Mouse (Mus musculus): ENCODE measurements around the gene Mrpl48. TPM values are rescaled to one million over a fixed set of nuclear protein-coding genes. Genes with fewer than 3 reads are reported as not detected.

Gene Mrpl48
- polyA plus RNA-seq, 1 experiment from 2014 or later, result 66.9 TPM

GRCm38 (mm10) chr7:100537519-100537902, 70.6 kb downstream of the Mrpl48 start:
- Histone ChIP-seq H3K4me2 (ENCODE audit: low read depth, severe bottlenecking) (peak overlapping the region; percentile 71), H3K36me3 (ENCODE audit: control insufficient read depth, insufficient read depth, low read length) (peaks cover 2% of the 10 kb centered on the region; the same call in 1 of the 2 replicates), H3K9me3 (ENCODE audit: control insufficient read depth, low read length) (no peaks in the 10 kb centered on the region), H3K27ac (replicated peaks; ENCODE audit: low read depth, low read length) (no peak overlapping the region), H3K4me3 (ENCODE audit: low read depth, low read length) (peak overlapping the region; percentile 75), H3K27me3 (ENCODE audit: control insufficient read depth, insufficient read depth, low read length) (no peaks in the 10 kb centered on the region), H3K9ac (ENCODE audit: low read length) (peak overlapping the region; percentile 74; the same call in 1 of the 2 replicates), H3K4me1 (ENCODE audit: control insufficient read depth, insufficient read depth, low read length) (peaks cover 4% of the 10 kb centered on the region; the same call in 1 of the 2 replicates)
- ATAC-seq (ENCODE audit: insufficient number of reproducible peaks, low FRiP score, low TSS enrichment, low read depth) (no peak), DNase-seq (ENCODE audit: low spot score) (no peak)
- WGBS, result 36% methylated on average over 7 of the region's 7 CpGs

DNA sequence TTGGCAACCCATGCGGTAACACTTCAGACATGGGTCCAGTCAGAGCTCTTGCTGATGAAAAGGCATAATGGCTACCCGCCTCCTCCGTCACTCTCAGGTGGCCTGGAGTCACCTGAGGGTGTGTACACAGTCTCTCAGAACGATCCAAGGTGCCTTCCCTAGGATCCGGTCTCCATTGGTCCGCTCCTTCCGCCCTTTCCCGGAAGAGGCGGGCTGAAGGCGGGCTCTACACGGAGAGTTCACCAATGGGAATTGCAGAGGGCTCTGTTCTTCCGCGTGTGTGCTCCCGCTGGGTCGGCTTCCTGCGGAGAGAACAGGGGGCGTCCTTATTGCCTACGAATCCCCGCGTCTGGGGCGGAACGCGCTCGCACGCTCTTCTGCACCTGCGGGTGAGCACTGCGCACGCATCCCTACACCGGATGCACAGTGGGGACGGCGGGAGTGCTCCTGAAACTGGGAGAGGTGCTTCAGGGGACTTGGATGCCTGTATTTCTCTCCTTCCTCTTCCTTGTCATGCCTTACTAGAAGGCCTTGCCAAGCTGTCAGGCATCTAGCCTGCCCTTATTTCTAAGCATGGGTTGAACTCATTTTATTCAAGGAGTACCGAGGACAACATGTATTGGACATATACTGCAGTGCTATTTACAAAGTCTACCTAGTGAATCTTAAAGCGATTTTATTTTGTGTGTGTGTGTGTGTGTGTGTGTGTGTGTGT, 71.1 kb downstream of the Mrpl48 start, which contains the start of gene Coa4:
Coa4 (plus strand) TSS at position 268 of the 715 bp plus-strand sequence.
- DNase-seq (ENCODE audit: low spot score), result peak; percentile 92
- Histone ChIP-seq H3K9ac (ENCODE audit: low read length) (peak within 1 kb of the TSS; percentile 74), H3K27ac (replicated peaks; ENCODE audit: low read depth, low read length) (peak within 1 kb of the TSS; percentile 52; the same call in 1 of the 2 replicates), H3K4me2 (ENCODE audit: low read depth, severe bottlenecking) (peak within 1 kb of the TSS; percentile 71), H3K4me1 (ENCODE audit: control insufficient read depth, insufficient read depth, low read length) (peaks cover 4% of the 10 kb centered on the region; the same call in 1 of the 2 replicates), H3K36me3 (ENCODE audit: control insufficient read depth, insufficient read depth, low read length) (peaks cover 2% of the 10 kb centered on the region; the same call in 1 of the 2 replicates), H3K4me3 (ENCODE audit: low read depth, low read length) (peak within 1 kb of the TSS; percentile 75), H3K9me3 (ENCODE audit: control insufficient read depth, low read length) (no peaks in the 10 kb centered on the region), H3K27me3 (ENCODE audit: control insufficient read depth, insufficient read depth, low read length) (no peaks in the 10 kb centered on the region)
- WGBS, result under 1% methylated on average over 33 of the region's 33 CpGs
- ATAC-seq (ENCODE audit: insufficient number of reproducible peaks, low FRiP score, low TSS enrichment, low read depth), result peak; percentile 97

DNA sequence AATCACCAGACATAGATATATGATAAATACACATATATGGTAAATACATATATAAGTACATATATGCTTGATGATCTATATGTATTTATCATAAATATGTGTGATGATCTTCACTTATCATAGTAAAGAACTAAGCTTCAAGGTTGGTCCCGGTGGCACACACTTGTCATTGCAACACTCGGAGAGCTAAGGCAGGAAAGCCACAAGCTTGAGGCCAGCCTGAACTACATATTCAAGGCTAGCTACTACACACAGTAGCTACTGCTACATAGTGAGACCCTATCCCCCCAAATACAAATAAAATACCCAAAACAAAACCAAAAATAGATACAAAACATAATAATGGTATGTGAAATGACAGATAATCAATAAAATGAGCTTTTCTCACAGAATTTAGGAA, 72.3 kb downstream of the Mrpl48 start:
- H3K27ac ChIP-seq (replicated peaks; ENCODE audit: low read depth, low read length), result no peak overlapping the region
- H3K9me3 ChIP-seq (ENCODE audit: control insufficient read depth, low read length), result no peaks in the 10 kb centered on the region
- DNase-seq (ENCODE audit: low spot score) (no peak), ATAC-seq (ENCODE audit: insufficient number of reproducible peaks, low FRiP score, low TSS enrichment, low read depth) (no peak)
- H3K4me3 ChIP-seq (ENCODE audit: low read depth, low read length), result no peak overlapping the region; the same call in 1 of the 2 replicates
- 87% methylated on average over 2 of the region's 2 CpGs for WGBS
- H3K4me2 ChIP-seq (ENCODE audit: low read depth, severe bottlenecking), result no peak overlapping the region
- H3K36me3 ChIP-seq (ENCODE audit: control insufficient read depth, insufficient read depth, low read length), result peaks cover 2% of the 10 kb centered on the region; the same call in 1 of the 2 replicates
- H3K4me1 ChIP-seq (ENCODE audit: control insufficient read depth, insufficient read depth, low read length), result peaks cover 4% of the 10 kb centered on the region; the same call in 1 of the 2 replicates
- no peaks in the 10 kb centered on the region for H3K27me3 ChIP-seq (ENCODE audit: control insufficient read depth, insufficient read depth, low read length)
- no peak overlapping the region for H3K9ac ChIP-seq (ENCODE audit: low read length)

GRCm38 (mm10) chr7:100534216-100534615, 73.9 kb downstream of the Mrpl48 start:
- Histone ChIP-seq H3K36me3 (ENCODE audit: control insufficient read depth, insufficient read depth, low read length) (no peaks in the 10 kb centered on the region), H3K27me3 (ENCODE audit: control insufficient read depth, insufficient read depth, low read length) (no peaks in the 10 kb centered on the region), H3K4me3 (ENCODE audit: low read depth, low read length) (no peak overlapping the region), H3K9me3 (ENCODE audit: control insufficient read depth, low read length) (no peaks in the 10 kb centered on the region), H3K4me2 (ENCODE audit: low read depth, severe bottlenecking) (no peak overlapping the region), H3K9ac (ENCODE audit: low read length) (no peak overlapping the region), H3K27ac (replicated peaks; ENCODE audit: low read depth, low read length) (no peak overlapping the region), H3K4me1 (ENCODE audit: control insufficient read depth, insufficient read depth, low read length) (peaks cover 4% of the 10 kb centered on the region; the same call in 1 of the 2 replicates)
- ATAC-seq (ENCODE audit: insufficient number of reproducible peaks, low FRiP score, low TSS enrichment, low read depth) (no peak), DNase-seq (ENCODE audit: low spot score) (no peak)
- WGBS, result 88% methylated on average over 3 of the region's 3 CpGs

DNA sequence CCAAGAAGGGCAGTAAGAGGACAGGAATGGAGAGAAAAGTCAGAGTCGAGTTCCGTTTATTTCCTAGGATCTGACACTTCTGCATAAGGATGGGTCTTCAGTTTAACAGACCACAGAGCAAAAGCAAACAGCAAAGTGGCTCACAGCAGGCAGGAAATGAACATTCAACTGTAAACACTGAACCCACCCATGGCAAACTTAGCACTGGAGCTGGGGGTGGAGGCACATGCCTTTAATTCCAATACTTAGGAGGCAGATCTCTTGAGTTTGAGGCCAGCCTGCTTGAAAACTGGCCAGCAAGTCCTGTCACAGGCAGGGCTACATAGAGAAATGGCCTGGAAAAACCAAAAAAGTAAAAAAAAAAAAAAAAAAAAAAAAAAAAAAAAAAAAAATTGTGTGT, 74.6 kb downstream of the Mrpl48 start:
- Histone ChIP-seq H3K4me3 (ENCODE audit: low read depth, low read length) (no peak overlapping the region), H3K27me3 (ENCODE audit: control insufficient read depth, insufficient read depth, low read length) (no peaks in the 10 kb centered on the region), H3K9ac (ENCODE audit: low read length) (no peak overlapping the region), H3K36me3 (ENCODE audit: control insufficient read depth, insufficient read depth, low read length) (no peaks in the 10 kb centered on the region), H3K4me2 (ENCODE audit: low read depth, severe bottlenecking) (no peak overlapping the region), H3K9me3 (ENCODE audit: control insufficient read depth, low read length) (no peaks in the 10 kb centered on the region), H3K27ac (replicated peaks; ENCODE audit: low read depth, low read length) (no peak overlapping the region), H3K4me1 (ENCODE audit: control insufficient read depth, insufficient read depth, low read length) (peaks cover 4% of the 10 kb centered on the region; the same call in 1 of the 2 replicates)
- DNase-seq (ENCODE audit: low spot score) (no peak), ATAC-seq (ENCODE audit: insufficient number of reproducible peaks, low FRiP score, low TSS enrichment, low read depth) (no peak)
- whole genome bisulfite sequencing, result 57% methylated on average over 2 of the region's 2 CpGs

DNA sequence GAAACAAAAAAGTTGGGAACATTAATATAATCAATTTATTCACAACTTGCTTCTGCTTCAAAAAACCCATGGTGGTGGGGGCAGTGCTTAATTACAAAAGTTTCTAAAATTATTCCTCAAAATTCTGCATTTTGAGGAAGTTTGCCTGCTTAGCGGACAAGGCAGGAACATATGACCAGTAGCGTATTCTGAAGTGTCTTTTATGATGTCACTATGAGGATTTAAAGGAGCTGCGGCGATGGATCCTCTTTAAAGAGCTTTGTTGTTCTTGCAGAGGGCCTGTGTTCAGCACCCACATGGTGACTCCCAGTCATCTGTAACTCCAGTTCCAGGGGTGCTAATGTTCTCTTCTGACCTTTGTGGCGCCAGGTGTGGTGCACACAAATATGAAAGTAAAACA, 77.3 kb downstream of the Mrpl48 start:
- Histone ChIP-seq H3K4me2 (ENCODE audit: low read depth, severe bottlenecking) (no peak overlapping the region), H3K27ac (replicated peaks; ENCODE audit: low read depth, low read length) (no peak overlapping the region), H3K9ac (ENCODE audit: low read length) (no peak overlapping the region), H3K36me3 (ENCODE audit: control insufficient read depth, insufficient read depth, low read length) (no peaks in the 10 kb centered on the region), H3K4me3 (ENCODE audit: low read depth, low read length) (no peak overlapping the region), H3K4me1 (ENCODE audit: control insufficient read depth, insufficient read depth, low read length) (no peaks in the 10 kb centered on the region), H3K27me3 (ENCODE audit: control insufficient read depth, insufficient read depth, low read length) (no peaks in the 10 kb centered on the region), H3K9me3 (ENCODE audit: control insufficient read depth, low read length) (no peaks in the 10 kb centered on the region)
- DNase-seq (ENCODE audit: low spot score), result no peak
- WGBS, result 92% methylated on average over 5 of the region's 5 CpGs
- ATAC-seq (ENCODE audit: insufficient number of reproducible peaks, low FRiP score, low TSS enrichment, low read depth), result no peak

GRCm38 (mm10) chr7:100524669-100525068, 83.4 kb downstream of the Mrpl48 start:
- DNase-seq (ENCODE audit: low spot score) (no peak), ATAC-seq (ENCODE audit: insufficient number of reproducible peaks, low FRiP score, low TSS enrichment, low read depth) (no peak)
- no peaks in the 10 kb centered on the region for H3K4me1 ChIP-seq (ENCODE audit: control insufficient read depth, insufficient read depth, low read length)
- no peak overlapping the region for H3K27ac ChIP-seq (replicated peaks; ENCODE audit: low read depth, low read length)
- no peak overlapping the region for H3K9ac ChIP-seq (ENCODE audit: low read length)
- no peaks in the 10 kb centered on the region for H3K9me3 ChIP-seq (ENCODE audit: control insufficient read depth, low read length)
- no peaks in the 10 kb centered on the region for H3K27me3 ChIP-seq (ENCODE audit: control insufficient read depth, insufficient read depth, low read length)
- H3K4me3 ChIP-seq (ENCODE audit: low read depth, low read length), result no peak overlapping the region
- 75% methylated on average over 8 of the region's 8 CpGs for WGBS
- no peaks in the 10 kb centered on the region for H3K36me3 ChIP-seq (ENCODE audit: control insufficient read depth, insufficient read depth, low read length)
- no peak overlapping the region for H3K4me2 ChIP-seq (ENCODE audit: low read depth, severe bottlenecking)

- no peaks in the 10 kb centered on the region for H3K27me3 ChIP-seq (ENCODE audit: control insufficient read depth, insufficient read depth, low read length)
- H3K27ac ChIP-seq (replicated peaks; ENCODE audit: low read depth, low read length), result no peak overlapping the region
- no peaks in the 10 kb centered on the region for H3K9me3 ChIP-seq (ENCODE audit: control insufficient read depth, low read length)
- no peak overlapping the region for H3K4me2 ChIP-seq (ENCODE audit: low read depth, severe bottlenecking)
- no peaks in the 10 kb centered on the region for H3K4me1 ChIP-seq (ENCODE audit: control insufficient read depth, insufficient read depth, low read length)
- 80% methylated on average over 3 of the region's 3 CpGs for WGBS
- H3K36me3 ChIP-seq (ENCODE audit: control insufficient read depth, insufficient read depth, low read length), result no peaks in the 10 kb centered on the region
- no peak for DNase-seq (ENCODE audit: low spot score)
- H3K4me3 ChIP-seq (ENCODE audit: low read depth, low read length), result no peak overlapping the region
- no peak overlapping the region for H3K9ac ChIP-seq (ENCODE audit: low read length)
- ATAC-seq (ENCODE audit: insufficient number of reproducible peaks, low FRiP score, low TSS enrichment, low read depth), result no peak
These were observed 85.9 kb downstream of the Mrpl48 start for GRCm38 (mm10) chr7:100522222-100522621.
